In the genomic region with DNA sequence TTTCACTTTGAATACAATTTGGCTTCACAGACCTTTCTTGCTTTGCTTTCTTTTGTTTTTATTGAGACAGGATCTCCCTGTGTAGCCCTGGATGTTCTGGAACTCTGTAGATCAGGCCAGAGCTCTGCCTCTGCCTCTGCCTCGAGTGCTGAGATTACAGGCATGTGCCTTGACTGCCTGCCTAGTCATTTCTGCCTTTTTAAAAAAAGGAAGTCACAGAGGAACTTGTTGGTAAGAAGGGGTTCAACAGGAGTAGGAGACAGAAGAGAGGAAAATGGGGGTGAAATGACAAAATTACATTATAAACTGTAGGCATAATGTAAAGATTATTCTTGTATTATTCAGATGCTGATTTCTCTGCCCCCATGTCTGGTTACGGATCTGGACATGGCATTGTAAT, we compare ENCODE assay signal across 21 mouse cellular contexts.
"Had no signal": no experiment of that assay in that cellular context is flagged by ENCODE, and none has a peak within 500 bp of the region (broad histone marks: within the 10 kb centered on the region; RNA-seq: fewer than 3 reads in every experiment).

No protein-coding gene starts in this region.

- H3K9ac ChIP-seq: limb, embryonic 13.5 days; liver, embryonic 12.5 days; liver, embryonic 15.5 days; lung, embryonic 15.5 days; midbrain, embryonic 12.5 days; midbrain, embryonic 15.5 days; neural tube, embryonic 12.5 days; neural tube, embryonic 15.5 days; stomach, embryonic 15.5 days had no signal

- DNase-seq: kidney, adult 18-20 months; kidney, adult 9 months; kidney, postnatal 14 days; kidney, postnatal 4 days; liver; lung, adult 18-20 months; lung, postnatal 10 days; lung, postnatal 36 days; right cerebral cortex, adult 18-20 months; right cerebral cortex, postnatal 14 days; thymus, postnatal 25 days had no signal

- H3K27ac ChIP-seq: limb, embryonic 10.5 days; limb, embryonic 13.5 days; liver, embryonic 12.5 days; liver, embryonic 15.5 days; lung, embryonic 15.5 days; midbrain, embryonic 12.5 days; midbrain, embryonic 15.5 days; neural tube, embryonic 12.5 days; neural tube, embryonic 15.5 days; stomach, embryonic 15.5 days had no signal

- H3K36me3 ChIP-seq: limb, embryonic 10.5 days; limb, embryonic 13.5 days; liver, embryonic 12.5 days; liver, embryonic 15.5 days; lung, embryonic 15.5 days; midbrain, embryonic 12.5 days; midbrain, embryonic 15.5 days; neural tube, embryonic 12.5 days; neural tube, embryonic 15.5 days; stomach, embryonic 15.5 days had no signal

- ATAC-seq: liver, embryonic 12.5 days; midbrain, embryonic 15.5 days had no signal

- H3K4me3 ChIP-seq: limb, embryonic 10.5 days; limb, embryonic 13.5 days; liver, embryonic 12.5 days; liver, embryonic 15.5 days; lung, embryonic 15.5 days; midbrain, embryonic 12.5 days; midbrain, embryonic 15.5 days; neural tube, embryonic 12.5 days; neural tube, embryonic 15.5 days; stomach, embryonic 15.5 days had no signal

- H3K4me1 ChIP-seq: limb, embryonic 13.5 days; lung, embryonic 15.5 days; neural tube, embryonic 12.5 days; stomach, embryonic 15.5 days had no signal

- H3K9me3 ChIP-seq: limb, embryonic 10.5 days; limb, embryonic 13.5 days; liver, embryonic 12.5 days; liver, embryonic 15.5 days; lung, embryonic 15.5 days; midbrain, embryonic 12.5 days; midbrain, embryonic 15.5 days; neural tube, embryonic 12.5 days; neural tube, embryonic 15.5 days; stomach, embryonic 15.5 days had no signal

- H3K27me3 ChIP-seq: limb, embryonic 13.5 days; liver, embryonic 12.5 days; liver, embryonic 15.5 days; lung, embryonic 15.5 days; midbrain, embryonic 12.5 days; midbrain, embryonic 15.5 days; neural tube, embryonic 12.5 days; neural tube, embryonic 15.5 days; stomach, embryonic 15.5 days had no signal
